Mouse (Mus musculus): ENCODE measurements around the gene Zc3h12a. TPM values are rescaled to one million over a fixed set of nuclear protein-coding genes. Genes with fewer than 3 reads are reported as not detected.

The Zc3h12a gene
- total and polyA plus RNA-seq, 3 experiments: 1.0 to 3.8 (median 1.2) TPM

DNA sequence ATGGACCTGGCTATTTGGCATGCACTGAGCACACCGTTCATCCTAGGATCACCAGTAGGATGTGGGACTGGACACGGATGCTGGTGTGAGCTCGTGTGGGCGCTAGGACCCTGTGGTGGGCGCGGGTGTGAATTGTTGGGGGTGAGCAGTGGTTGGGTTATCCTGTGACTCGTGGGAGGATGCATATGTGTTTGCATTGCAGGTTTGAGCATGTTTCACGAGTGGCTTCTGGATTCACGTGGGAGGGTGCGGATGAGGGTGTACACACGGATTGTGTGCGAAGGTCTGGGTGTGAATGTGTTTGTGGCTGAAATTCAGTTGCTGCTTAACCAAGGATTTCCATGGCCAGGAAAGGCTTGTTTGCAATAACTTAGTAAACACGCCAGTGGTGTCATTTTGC lies 45.1 kb upstream of the Zc3h12a start:
- Histone ChIP-seq H3K9me3 (replicated peaks) (peaks cover 73% of the 10 kb centered on the region), H3K4me3 (ENCODE audit: low read depth, low read length) (no peak overlapping the region), H3K27me3 (ENCODE audit: insufficient read depth, low read length) (no peaks in the 10 kb centered on the region)

GRCm38 (mm10) chr4:125167723-125168122 lies 40.1 kb upstream of the Zc3h12a start:
- Histone ChIP-seq H3K4me3 (ENCODE audit: low read depth, low read length) (no peak overlapping the region), H3K9me3 (replicated peaks) (peaks cover 57% of the 10 kb centered on the region), H3K36me3 (replicated peaks) (no peaks in the 10 kb centered on the region), H3K4me1 (ENCODE audit: insufficient read depth, low read depth, low read length) (no peaks in the 10 kb centered on the region), H3K27me3 (ENCODE audit: insufficient read depth, low read length) (no peaks in the 10 kb centered on the region)
- no peak for TF ChIP-seq CTCF (IDR thresholded peaks at IDR 0.05; ENCODE audit: low read depth, low read length)
- no peak for TF ChIP-seq TAL1 (conservative IDR thresholded peaks at IDR 0.05; ENCODE audit: low read depth, low read length)
- no peak for TF ChIP-seq GATA1 (IDR thresholded peaks at IDR 0.05; ENCODE audit: borderline replicate concordance, low read length)
- no peak for TF ChIP-seq GATA2 (IDR thresholded peaks at IDR 0.05; ENCODE audit: borderline replicate concordance, low read depth, low read length)
- TF ChIP-seq POLR2AphosphoS5 (IDR thresholded peaks at IDR 0.05; ENCODE audit: insufficient replicate concordance, low read depth, low read length): no peak
- DNase-seq (ENCODE audit: low spot score): no peak
- ATAC-seq (ENCODE audit: extremely low read depth, insufficient number of reproducible peaks, low FRiP score, poor library complexity, severe bottlenecking): no peak

More for the DNA sequence above, 45.1 kb upstream of the Zc3h12a start:
- no peak for ATAC-seq (ENCODE audit: extremely low read depth, insufficient number of reproducible peaks, low FRiP score, poor library complexity, severe bottlenecking)
- H3K4me1 ChIP-seq (ENCODE audit: insufficient read depth, low read depth, low read length): no peaks in the 10 kb centered on the region
- DNase-seq (ENCODE audit: low spot score): no peak
- H3K36me3 ChIP-seq (replicated peaks): no peaks in the 10 kb centered on the region
- TF ChIP-seq GATA2 (IDR thresholded peaks at IDR 0.05; ENCODE audit: borderline replicate concordance, low read depth, low read length) (no peak), GATA1 (IDR thresholded peaks at IDR 0.05; ENCODE audit: borderline replicate concordance, low read length) (no peak), TAL1 (conservative IDR thresholded peaks at IDR 0.05; ENCODE audit: low read depth, low read length) (no peak), POLR2AphosphoS5 (IDR thresholded peaks at IDR 0.05; ENCODE audit: insufficient replicate concordance, low read depth, low read length) (no peak), CTCF (IDR thresholded peaks at IDR 0.05; ENCODE audit: low read depth, low read length) (no peak)

DNA sequence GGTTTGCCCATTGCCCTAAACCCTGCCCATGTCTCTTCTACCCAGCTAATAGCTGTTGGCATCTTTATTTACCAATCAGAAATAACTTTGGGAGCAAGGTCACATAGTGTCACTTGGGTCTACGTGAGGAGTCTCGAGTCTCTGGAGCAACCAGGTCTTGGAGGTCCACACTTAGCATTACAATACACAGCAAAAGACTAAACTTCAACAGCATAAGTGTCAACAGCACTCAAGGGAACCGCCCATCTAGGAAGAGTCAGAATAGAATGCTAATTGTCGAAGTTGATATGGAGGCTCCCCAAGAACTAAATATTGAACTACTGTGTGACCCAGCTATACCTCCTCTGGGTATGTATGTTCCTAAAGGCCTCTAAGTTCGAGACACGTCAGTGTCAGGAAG lies 37.2 kb upstream of the Zc3h12a start:
- no peaks in the 10 kb centered on the region for H3K27me3 ChIP-seq (ENCODE audit: insufficient read depth, low read length)
- no peak overlapping the region for H3K4me3 ChIP-seq (ENCODE audit: low read depth, low read length)
- H3K4me1 ChIP-seq (ENCODE audit: insufficient read depth, low read depth, low read length): no peaks in the 10 kb centered on the region
- peaks cover 50% of the 10 kb centered on the region for H3K9me3 ChIP-seq (replicated peaks)
- no peak for ATAC-seq (ENCODE audit: extremely low read depth, insufficient number of reproducible peaks, low FRiP score, poor library complexity, severe bottlenecking)
- TF ChIP-seq GATA1 (IDR thresholded peaks at IDR 0.05; ENCODE audit: borderline replicate concordance, low read length) (no peak), POLR2AphosphoS5 (IDR thresholded peaks at IDR 0.05; ENCODE audit: insufficient replicate concordance, low read depth, low read length) (no peak), CTCF (IDR thresholded peaks at IDR 0.05; ENCODE audit: low read depth, low read length) (no peak), GATA2 (IDR thresholded peaks at IDR 0.05; ENCODE audit: borderline replicate concordance, low read depth, low read length) (no peak), TAL1 (conservative IDR thresholded peaks at IDR 0.05; ENCODE audit: low read depth, low read length) (no peak)
- DNase-seq (ENCODE audit: low spot score): no peak
- no peaks in the 10 kb centered on the region for H3K36me3 ChIP-seq (replicated peaks)

- H3K27me3 ChIP-seq (ENCODE audit: insufficient read depth, low read length): no peaks in the 10 kb centered on the region
These were observed 35.1 kb upstream of the Zc3h12a start for GRCm38 (mm10) chr4:125162701-125163100.

DNA sequence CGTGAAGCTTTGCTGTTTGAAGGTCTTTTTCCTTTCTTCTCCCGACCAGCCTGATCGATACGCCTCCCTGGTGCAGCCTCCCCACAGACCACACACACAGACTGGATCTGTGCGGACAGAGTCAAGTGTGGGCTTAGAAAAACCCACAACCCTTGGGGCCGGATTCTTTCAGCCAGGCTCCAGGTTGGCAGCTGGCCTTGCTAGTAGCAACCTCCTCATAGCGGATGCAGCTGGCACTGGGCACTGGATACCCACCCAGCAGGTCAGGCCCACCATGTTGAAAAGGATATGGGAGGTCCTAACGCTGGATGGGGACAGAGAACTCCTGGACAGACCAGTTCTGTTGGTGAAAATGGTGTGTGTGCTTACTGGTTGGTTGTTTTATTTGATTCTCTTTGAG lies 33.8 kb upstream of the Zc3h12a start:
- Histone ChIP-seq H3K27me3 (ENCODE audit: insufficient read depth, low read length) (no peaks in the 10 kb centered on the region), H3K4me1 (ENCODE audit: insufficient read depth, low read depth, low read length) (no peaks in the 10 kb centered on the region), H3K4me3 (ENCODE audit: low read depth, low read length) (no peak overlapping the region), H3K36me3 (replicated peaks) (no peaks in the 10 kb centered on the region), H3K9me3 (replicated peaks) (peaks cover 55% of the 10 kb centered on the region)
- ATAC-seq (ENCODE audit: extremely low read depth, insufficient number of reproducible peaks, low FRiP score, poor library complexity, severe bottlenecking) (no peak), DNase-seq (ENCODE audit: low spot score) (no peak)
- TF ChIP-seq TAL1 (conservative IDR thresholded peaks at IDR 0.05; ENCODE audit: low read depth, low read length) (no peak), GATA2 (IDR thresholded peaks at IDR 0.05; ENCODE audit: borderline replicate concordance, low read depth, low read length) (no peak), GATA1 (IDR thresholded peaks at IDR 0.05; ENCODE audit: borderline replicate concordance, low read length) (no peak), POLR2AphosphoS5 (IDR thresholded peaks at IDR 0.05; ENCODE audit: insufficient replicate concordance, low read depth, low read length) (no peak), CTCF (IDR thresholded peaks at IDR 0.05; ENCODE audit: low read depth, low read length) (no peak)

More at GRCm38 (mm10) chr4:125162701-125163100, 35.1 kb upstream of the Zc3h12a start:
- TF ChIP-seq GATA2 (IDR thresholded peaks at IDR 0.05; ENCODE audit: borderline replicate concordance, low read depth, low read length): no peak
- no peak for TF ChIP-seq TAL1 (conservative IDR thresholded peaks at IDR 0.05; ENCODE audit: low read depth, low read length)
- no peak for TF ChIP-seq POLR2AphosphoS5 (IDR thresholded peaks at IDR 0.05; ENCODE audit: insufficient replicate concordance, low read depth, low read length)
- no peak for TF ChIP-seq GATA1 (IDR thresholded peaks at IDR 0.05; ENCODE audit: borderline replicate concordance, low read length)
- TF ChIP-seq CTCF (IDR thresholded peaks at IDR 0.05; ENCODE audit: low read depth, low read length): no peak
- Histone ChIP-seq H3K36me3 (replicated peaks) (no peaks in the 10 kb centered on the region), H3K4me3 (ENCODE audit: low read depth, low read length) (no peak overlapping the region), H3K4me1 (ENCODE audit: insufficient read depth, low read depth, low read length) (no peaks in the 10 kb centered on the region), H3K9me3 (replicated peaks) (peaks cover 49% of the 10 kb centered on the region)
- no peak for DNase-seq (ENCODE audit: low spot score)
- ATAC-seq (ENCODE audit: extremely low read depth, insufficient number of reproducible peaks, low FRiP score, poor library complexity, severe bottlenecking): no peak

DNA sequence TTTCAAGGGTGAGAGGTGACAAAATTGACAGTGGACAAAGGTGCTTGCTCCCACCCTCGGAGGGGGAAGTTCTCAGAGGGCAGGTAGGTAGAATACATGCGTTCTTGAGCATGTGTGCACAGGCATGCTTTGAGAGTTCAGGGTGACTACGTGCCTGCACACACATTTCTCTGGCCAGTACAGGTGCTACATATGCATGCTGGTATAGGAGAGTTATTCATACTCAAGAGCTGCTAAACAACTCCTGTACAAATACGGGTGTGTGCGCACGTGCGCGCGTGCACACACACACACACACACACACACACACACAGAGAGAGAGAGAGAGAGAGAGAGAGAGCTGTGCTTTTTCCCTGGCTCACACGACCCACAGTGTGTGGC lies 33.3 kb upstream of the Zc3h12a start:
- no peak overlapping the region for H3K4me3 ChIP-seq (ENCODE audit: low read depth, low read length)
- H3K27me3 ChIP-seq (ENCODE audit: insufficient read depth, low read length): no peaks in the 10 kb centered on the region
- H3K36me3 ChIP-seq (replicated peaks): no peaks in the 10 kb centered on the region
- no peaks in the 10 kb centered on the region for H3K4me1 ChIP-seq (ENCODE audit: insufficient read depth, low read depth, low read length)
- ATAC-seq (ENCODE audit: extremely low read depth, insufficient number of reproducible peaks, low FRiP score, poor library complexity, severe bottlenecking) (no peak), DNase-seq (ENCODE audit: low spot score) (no peak)
- TF ChIP-seq TAL1 (conservative IDR thresholded peaks at IDR 0.05; ENCODE audit: low read depth, low read length) (no peak), GATA1 (IDR thresholded peaks at IDR 0.05; ENCODE audit: borderline replicate concordance, low read length) (no peak), GATA2 (IDR thresholded peaks at IDR 0.05; ENCODE audit: borderline replicate concordance, low read depth, low read length) (no peak), POLR2AphosphoS5 (IDR thresholded peaks at IDR 0.05; ENCODE audit: insufficient replicate concordance, low read depth, low read length) (no peak), CTCF (IDR thresholded peaks at IDR 0.05; ENCODE audit: low read depth, low read length) (no peak)
- peaks cover 59% of the 10 kb centered on the region for H3K9me3 ChIP-seq (replicated peaks)
